Mouse (Mus musculus): ENCODE results near the gene Il25. TPM values are rescaled to one million over a fixed set of nuclear protein-coding genes. Genes with fewer than 3 reads are reported as not detected.
A peak's percentile ranks its signal among the peaks of the same experiment; 100 is the strongest.

Gene Il25
- polyA plus RNA-seq, 1 experiment from 2014 or later: 0.63 TPM

GRCm38 (mm10) chr14:54930431-54930830 lies 2.1 kb upstream of the Il25 start:
- H3K27me3 ChIP-seq (replicated peaks): 0 out of 2 replicates have a peak, but pooled peaks cover 3% of the 10 kb centered on the region
- no peak overlapping the region for H3K27ac ChIP-seq (replicated peaks)
- no peaks in the 10 kb centered on the region for H3K36me3 ChIP-seq
- H3K4me1 ChIP-seq: peaks cover 32% of the 10 kb centered on the region
- ATAC-seq (ENCODE audit: low FRiP score): no peak
- WGBS: 7% methylated on average over 2 of the region's 2 CpGs
- H3K4me3 ChIP-seq (replicated peaks): no peak overlapping the region
- H3K9ac ChIP-seq (replicated peaks): no peak overlapping the region
- no peak overlapping the region for H3K4me2 ChIP-seq
- no peaks in the 10 kb centered on the region for H3K9me3 ChIP-seq (replicated peaks)

- Histone ChIP-seq H3K27ac (replicated peaks) (peak within 1 kb of the TSS; percentile 49), H3K9me3 (replicated peaks) (no peaks in the 10 kb centered on the region), H3K4me2 (peak within 1 kb of the TSS; percentile 39), H3K27me3 (replicated peaks) (no peaks in the 10 kb centered on the region), H3K36me3 (no peaks in the 10 kb centered on the region), H3K4me1 (peaks cover 15% of the 10 kb centered on the region), H3K4me3 (replicated peaks) (no peak within 1 kb of the TSS), H3K9ac (replicated peaks) (peak within 1 kb of the TSS; percentile 10; the same call in 1 of the 2 replicates)
- peak; percentile 65 for ATAC-seq (ENCODE audit: low FRiP score)
- WGBS: 32% methylated on average over 8 of the region's 8 CpGs
Observed at GRCm38 (mm10) chr14:54935904-54936830, 3.7 kb downstream of the Il25 start, which contains the start of gene Cmtm5. Gene Cmtm5, plus strand, starts transcription at chr14:54936261.

- Histone ChIP-seq H3K36me3 (no peaks in the 10 kb centered on the region), H3K27ac (replicated peaks) (peak overlapping the region; percentile 49), H3K4me2 (peak overlapping the region; percentile 39), H3K9me3 (replicated peaks) (no peaks in the 10 kb centered on the region), H3K4me3 (replicated peaks) (no peak overlapping the region), H3K4me1 (peaks cover 15% of the 10 kb centered on the region), H3K9ac (replicated peaks) (peak overlapping the region; percentile 10; the same call in 1 of the 2 replicates), H3K27me3 (replicated peaks) (no peaks in the 10 kb centered on the region)
- 57% methylated on average over 6 of the region's 6 CpGs for WGBS
- ATAC-seq (ENCODE audit: low FRiP score): no peak
Observed at GRCm38 (mm10) chr14:54936831-54937160, 4.3 kb downstream of the Il25 start.

GRCm38 (mm10) chr14:54937361-54938182 lies 5.1 kb downstream of the Il25 start:
- H3K4me1 ChIP-seq: peaks cover 15% of the 10 kb centered on the region
- H3K9me3 ChIP-seq (replicated peaks): no peaks in the 10 kb centered on the region
- H3K4me3 ChIP-seq (replicated peaks): no peak overlapping the region
- H3K27ac ChIP-seq (replicated peaks): no peak overlapping the region
- 91% methylated on average over 16 of the region's 16 CpGs for WGBS
- H3K4me2 ChIP-seq: peak overlapping the region; percentile 3; the same call in 1 of the 2 replicates
- no peaks in the 10 kb centered on the region for H3K27me3 ChIP-seq (replicated peaks)
- ATAC-seq (ENCODE audit: low FRiP score): no peak
- no peaks in the 10 kb centered on the region for H3K36me3 ChIP-seq
- no peak overlapping the region for H3K9ac ChIP-seq (replicated peaks)

- Histone ChIP-seq H3K27ac (replicated peaks) (no peak overlapping the region), H3K9me3 (replicated peaks) (no peaks in the 10 kb centered on the region), H3K4me1 (peaks cover 10% of the 10 kb centered on the region), H3K27me3 (replicated peaks) (no peaks in the 10 kb centered on the region), H3K4me2 (no peak overlapping the region), H3K36me3 (no peaks in the 10 kb centered on the region), H3K4me3 (replicated peaks) (no peak overlapping the region), H3K9ac (replicated peaks) (no peak overlapping the region)
- 81% methylated on average over 15 of the region's 15 CpGs for WGBS
- ATAC-seq (ENCODE audit: low FRiP score): no peak
Observed at GRCm38 (mm10) chr14:54938431-54939219, 6.1 kb downstream of the Il25 start.

DNA sequence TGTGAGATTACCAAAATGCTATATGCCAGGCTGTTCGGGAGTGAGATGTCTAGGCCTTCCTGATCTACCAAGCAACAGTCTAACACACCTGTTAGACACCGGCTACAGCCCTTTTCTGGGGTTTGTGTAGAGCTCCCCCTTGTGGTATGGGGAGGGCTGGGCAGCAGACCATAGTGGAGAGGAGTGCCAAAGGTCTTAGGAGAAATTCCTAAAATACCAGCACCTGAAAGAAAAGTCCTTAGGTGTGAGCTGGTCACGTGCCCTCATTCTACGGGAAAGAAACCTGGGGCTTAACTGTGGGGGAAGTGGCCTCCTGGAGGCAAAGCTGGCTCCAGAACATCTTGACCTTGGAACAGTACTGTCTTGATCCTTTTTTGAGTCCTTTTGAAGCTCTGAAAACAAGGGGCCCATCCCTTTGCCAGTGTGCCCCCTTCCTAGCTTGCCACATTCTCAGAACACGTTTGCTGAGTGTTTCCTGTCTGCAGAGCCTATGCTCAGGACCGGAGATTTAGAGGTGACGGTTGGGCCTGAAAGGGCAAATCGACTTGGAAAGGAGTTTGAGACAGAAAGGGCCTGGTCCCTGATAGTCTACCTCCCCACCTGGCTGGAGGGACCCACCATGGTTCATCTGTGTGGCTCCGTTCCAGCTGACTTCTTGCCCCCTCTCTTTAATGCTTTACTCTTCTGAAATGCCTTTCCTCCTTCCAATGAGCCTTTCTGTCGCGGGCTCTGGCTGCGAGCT lies 7.1 kb downstream of the Il25 start:
- Histone ChIP-seq H3K36me3 (no peaks in the 10 kb centered on the region), H3K27ac (replicated peaks) (no peak overlapping the region), H3K4me3 (replicated peaks) (no peak overlapping the region), H3K4me2 (no peak overlapping the region), H3K9ac (replicated peaks) (no peak overlapping the region), H3K9me3 (replicated peaks) (no peaks in the 10 kb centered on the region), H3K27me3 (replicated peaks) (no peaks in the 10 kb centered on the region), H3K4me1 (peaks cover 10% of the 10 kb centered on the region)
- no peak for ATAC-seq (ENCODE audit: low FRiP score)
- WGBS: 59% methylated on average over 12 of the region's 12 CpGs

GRCm38 (mm10) chr14:54940176-54940530 lies 7.7 kb downstream of the Il25 start:
- Histone ChIP-seq H3K9me3 (replicated peaks) (no peaks in the 10 kb centered on the region), H3K4me1 (peaks cover 10% of the 10 kb centered on the region), H3K9ac (replicated peaks) (no peak overlapping the region), H3K36me3 (no peaks in the 10 kb centered on the region), H3K27me3 (replicated peaks) (no peaks in the 10 kb centered on the region), H3K27ac (replicated peaks) (no peak overlapping the region), H3K4me2 (no peak overlapping the region), H3K4me3 (replicated peaks) (no peak overlapping the region)
- whole genome bisulfite sequencing: 84% methylated on average over 3 of the region's 3 CpGs
- no peak for ATAC-seq (ENCODE audit: low FRiP score)

GRCm38 (mm10) chr14:54941024-54941978 lies 8.8 kb downstream of the Il25 start:
- H3K27me3 ChIP-seq (replicated peaks): no peaks in the 10 kb centered on the region
- WGBS: 65% methylated on average over 13 of the region's 13 CpGs
- no peak overlapping the region for H3K27ac ChIP-seq (replicated peaks)
- H3K4me2 ChIP-seq: no peak overlapping the region
- no peak for ATAC-seq (ENCODE audit: low FRiP score)
- peaks cover 6% of the 10 kb centered on the region for H3K4me1 ChIP-seq
- H3K4me3 ChIP-seq (replicated peaks): no peak overlapping the region
- H3K36me3 ChIP-seq: no peaks in the 10 kb centered on the region
- no peak overlapping the region for H3K9ac ChIP-seq (replicated peaks)
- no peaks in the 10 kb centered on the region for H3K9me3 ChIP-seq (replicated peaks)

- Histone ChIP-seq H3K4me2 (no peak overlapping the region), H3K4me1 (no peaks in the 10 kb centered on the region), H3K9ac (replicated peaks) (no peak overlapping the region), H3K27ac (replicated peaks) (no peak overlapping the region), H3K36me3 (no peaks in the 10 kb centered on the region), H3K27me3 (replicated peaks) (no peaks in the 10 kb centered on the region), H3K4me3 (replicated peaks) (no peak overlapping the region), H3K9me3 (replicated peaks) (no peaks in the 10 kb centered on the region)
- ATAC-seq (ENCODE audit: low FRiP score): no peak
- 91% methylated on average over 8 of the region's 8 CpGs for WGBS
Observed at GRCm38 (mm10) chr14:54942479-54942878, 10.0 kb downstream of the Il25 start.

GRCm38 (mm10) chr14:54943971-54944370 lies 11.5 kb downstream of the Il25 start:
- Histone ChIP-seq H3K4me1 (no peaks in the 10 kb centered on the region), H3K9ac (replicated peaks) (no peak overlapping the region), H3K9me3 (replicated peaks) (no peaks in the 10 kb centered on the region), H3K4me2 (no peak overlapping the region), H3K36me3 (no peaks in the 10 kb centered on the region), H3K4me3 (replicated peaks) (no peak overlapping the region), H3K27ac (replicated peaks) (no peak overlapping the region), H3K27me3 (replicated peaks) (no peaks in the 10 kb centered on the region)
- no peak for ATAC-seq (ENCODE audit: low FRiP score)
- 96% methylated on average over 7 of the region's 7 CpGs for WGBS

Data from neural tube, embryonic 15.5 days (tissue).